ENCODE assay signal across 13 mouse cellular contexts in the genomic region with DNA sequence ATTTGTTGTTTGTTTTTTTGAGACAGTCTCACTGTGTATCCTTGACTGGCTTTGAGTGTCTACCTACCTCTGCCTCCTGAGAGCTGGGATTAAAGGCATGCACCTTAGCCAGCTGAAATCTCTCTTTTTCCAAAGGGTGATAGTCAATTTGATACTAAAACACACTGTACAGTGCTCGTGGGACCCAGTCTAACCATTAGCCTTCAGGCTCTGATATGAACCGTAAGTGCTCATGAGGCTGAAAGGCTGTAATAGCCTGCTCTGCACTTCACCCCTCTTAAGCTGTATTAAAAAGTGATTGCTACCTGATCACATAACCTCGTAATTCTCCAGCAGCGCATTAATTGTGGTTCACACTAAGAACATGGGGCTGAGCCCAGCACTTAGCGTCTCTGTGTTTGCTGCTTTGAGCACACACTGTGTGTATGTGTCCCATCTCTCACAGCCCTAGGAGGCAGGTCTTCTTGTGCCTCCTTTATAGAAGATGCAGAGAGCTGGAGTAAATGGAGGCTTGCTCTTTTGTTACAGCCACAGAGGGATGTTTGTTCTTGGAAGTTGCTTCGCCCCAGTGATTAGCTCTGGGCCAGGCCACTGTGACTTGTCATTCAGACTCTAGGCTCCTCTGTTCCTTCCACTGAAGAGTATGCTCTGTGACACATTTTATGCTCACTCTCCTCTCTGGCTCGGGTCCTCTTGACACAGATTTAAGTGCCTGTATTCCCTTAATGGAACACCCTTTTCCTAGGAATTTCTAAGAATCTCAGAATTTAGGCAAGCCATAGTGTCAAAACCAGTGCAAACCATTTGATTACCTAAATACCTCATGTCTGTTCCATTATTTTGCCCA. TPM values are rescaled to one million over a fixed set of nuclear protein-coding genes. Genes with fewer than 3 reads are reported as not detected.
A peak's percentile ranks its signal among the peaks of the same experiment; 100 is the strongest.
DNase-seq lines count a peak whose midpoint lies in the region; ATAC-seq and TF ChIP-seq lines count a peak whose summit lies in the region.
"Had no signal": no experiment of that assay in that cellular context is flagged by ENCODE, and none has a peak within 500 bp of the region (broad histone marks: within the 10 kb centered on the region; RNA-seq: fewer than 3 reads in every experiment).

No protein-coding gene starts in this region.

- no peak for TF ChIP-seq CTCF in intestine, postnatal 0 days (IDR thresholded peaks at IDR 0.05; ENCODE audit: low read depth)

- WGBS in kidney, embryonic 15.5 days = 60% methylated on average over 7 of the region's 7 CpGs
- 32% methylated on average over 7 of the region's 7 CpGs for WGBS in forebrain, embryonic 14.5 days
- 55% methylated on average over 7 of the region's 7 CpGs for WGBS in midbrain, embryonic 13.5 days
- 80% methylated on average over 7 of the region's 7 CpGs for WGBS in intestine, postnatal 0 days
- WGBS in liver, embryonic 12.5 days (ENCODE audit: insufficient replicate concordance) = 78% methylated on average over 7 of the region's 7 CpGs

- peak overlapping the region; percentile 54; the same call in 1 of the 2 replicates for H3K27ac ChIP-seq in kidney, embryonic 15.5 days
- H3K27ac ChIP-seq in forebrain, embryonic 14.5 days (ENCODE audit: low read depth, low read length) = no peak overlapping the region
- no peak overlapping the region for H3K27ac ChIP-seq in midbrain, embryonic 13.5 days
- no peak overlapping the region for H3K27ac ChIP-seq in intestine, postnatal 0 days (ENCODE audit: low read depth, low read length)
- no peak overlapping the region for H3K27ac ChIP-seq in liver, embryonic 12.5 days
- H3K27ac ChIP-seq: embryonic facial prominence, embryonic 15.5 days; kidney, postnatal 0 days; limb, embryonic 10.5 days had no signal

- ATAC-seq in kidney, embryonic 15.5 days (replicated peaks; ENCODE audit: low FRiP score) = peak; percentile 64; the same call in 1 of the 2 replicates
- no peak; the same call in 1 of the 2 replicates for ATAC-seq in forebrain, embryonic 14.5 days
- ATAC-seq in midbrain, embryonic 13.5 days = peak; percentile 83
- ATAC-seq in intestine, postnatal 0 days = no peak
- ATAC-seq in liver, embryonic 12.5 days = no peak

- no peak overlapping the region for H3K4me3 ChIP-seq in kidney, embryonic 15.5 days (replicated peaks)
- H3K4me3 ChIP-seq in forebrain, embryonic 14.5 days (ENCODE audit: low read depth, low read length) = no peak overlapping the region
- H3K4me3 ChIP-seq in midbrain, embryonic 13.5 days (replicated peaks) = no peak overlapping the region
- no peak overlapping the region for H3K4me3 ChIP-seq in intestine, postnatal 0 days (ENCODE audit: low read depth, low read length)
- no peak overlapping the region for H3K4me3 ChIP-seq in liver, embryonic 12.5 days
- H3K4me3 ChIP-seq: embryonic facial prominence, embryonic 15.5 days; limb, embryonic 10.5 days had no signal

- H3K9me3 ChIP-seq in kidney, embryonic 15.5 days (replicated peaks) = no peaks in the 10 kb centered on the region
- no peaks in the 10 kb centered on the region for H3K9me3 ChIP-seq in forebrain, embryonic 14.5 days (replicated peaks; ENCODE audit: control insufficient read depth, low read length)
- H3K9me3 ChIP-seq in midbrain, embryonic 13.5 days = no peaks in the 10 kb centered on the region
- no peaks in the 10 kb centered on the region for H3K9me3 ChIP-seq in intestine, postnatal 0 days (ENCODE audit: control insufficient read depth)
- H3K9me3 ChIP-seq in liver, embryonic 12.5 days (replicated peaks) = no peaks in the 10 kb centered on the region
- H3K9me3 ChIP-seq: embryonic facial prominence, embryonic 15.5 days; limb, embryonic 10.5 days had no signal

- H3K4me1 ChIP-seq in kidney, embryonic 15.5 days = peaks cover 13% of the 10 kb centered on the region
- H3K4me1 ChIP-seq in forebrain, embryonic 14.5 days (ENCODE audit: control insufficient read depth, insufficient read depth, low read length) = no peaks in the 10 kb centered on the region
- no peaks in the 10 kb centered on the region for H3K4me1 ChIP-seq in midbrain, embryonic 13.5 days (replicated peaks)
- H3K4me1 ChIP-seq in intestine, postnatal 0 days (replicated peaks; ENCODE audit: control insufficient read depth, insufficient read depth, low read length) = peaks cover 12% of the 10 kb centered on the region; the same call in 1 of the 2 replicates
- H3K4me1 ChIP-seq in liver, embryonic 12.5 days = peaks cover 35% of the 10 kb centered on the region
- H3K4me1 ChIP-seq: embryonic facial prominence, embryonic 15.5 days had no signal

- H3K36me3 ChIP-seq in kidney, embryonic 15.5 days = no peaks in the 10 kb centered on the region
- no peaks in the 10 kb centered on the region for H3K36me3 ChIP-seq in forebrain, embryonic 14.5 days (ENCODE audit: control insufficient read depth, insufficient read depth, low read length)
- no peaks in the 10 kb centered on the region for H3K36me3 ChIP-seq in midbrain, embryonic 13.5 days
- no peaks in the 10 kb centered on the region for H3K36me3 ChIP-seq in intestine, postnatal 0 days (ENCODE audit: control insufficient read depth, insufficient read depth)
- H3K36me3 ChIP-seq in liver, embryonic 12.5 days = no peaks in the 10 kb centered on the region
- H3K36me3 ChIP-seq: embryonic facial prominence, embryonic 15.5 days; limb, embryonic 10.5 days had no signal

- no peak overlapping the region for H3K9ac ChIP-seq in kidney, embryonic 15.5 days
- no peak overlapping the region for H3K9ac ChIP-seq in forebrain, embryonic 14.5 days (ENCODE audit: low read length)
- H3K9ac ChIP-seq in midbrain, embryonic 13.5 days (replicated peaks) = no peak overlapping the region
- no peak overlapping the region for H3K9ac ChIP-seq in intestine, postnatal 0 days (ENCODE audit: low read depth, low read length)
- H3K9ac ChIP-seq in liver, embryonic 12.5 days = no peak overlapping the region
- H3K9ac ChIP-seq: embryonic facial prominence, embryonic 15.5 days had no signal

- no peak overlapping the region for H3K4me2 ChIP-seq in kidney, embryonic 15.5 days
- no peak overlapping the region for H3K4me2 ChIP-seq in forebrain, embryonic 14.5 days (ENCODE audit: low read length)
- no peak overlapping the region for H3K4me2 ChIP-seq in midbrain, embryonic 13.5 days (replicated peaks)
- H3K4me2 ChIP-seq in intestine, postnatal 0 days (replicated peaks; ENCODE audit: low read depth) = no peak overlapping the region
- H3K4me2 ChIP-seq in liver, embryonic 12.5 days = no peak overlapping the region
- H3K4me2 ChIP-seq: embryonic facial prominence, embryonic 15.5 days had no signal

- no peaks in the 10 kb centered on the region for H3K27me3 ChIP-seq in kidney, embryonic 15.5 days
- no peaks in the 10 kb centered on the region for H3K27me3 ChIP-seq in forebrain, embryonic 14.5 days (replicated peaks; ENCODE audit: control insufficient read depth, insufficient read depth, low read length)
- H3K27me3 ChIP-seq in midbrain, embryonic 13.5 days = no peaks in the 10 kb centered on the region
- no peaks in the 10 kb centered on the region for H3K27me3 ChIP-seq in intestine, postnatal 0 days (replicated peaks; ENCODE audit: control insufficient read depth, insufficient read depth, low read length)
- H3K27me3 ChIP-seq in liver, embryonic 12.5 days (replicated peaks) = no peaks in the 10 kb centered on the region
- H3K27me3 ChIP-seq: embryonic facial prominence, embryonic 15.5 days had no signal

- DNase-seq in kidney, postnatal 10 days = no peak
- DNase-seq in brain, adult 2 months (ENCODE audit: low read depth, low spot score) = peak; percentile 15
- DNase-seq in forebrain, embryonic 14.5 days (ENCODE audit: low spot score) = peak; percentile 10
- no peak for DNase-seq in gastrocnemius, adult 18-20 months (ENCODE audit: low spot score)
- DNase-seq: cerebellum, postnatal 25 days; heart, postnatal 36 days had no signal

RNA-seq across cellular contexts. Expression of a gene that starts 26.7 kb away (rescaled TPM):
- 32.7 and 41.2 TPM in 2 replicates for polyA plus RNA-seq in kidney, embryonic 15.5 days (2015; fragmentation: Nextera tagmentation; extraction: Ambion mirVana)
- polyA plus RNA-seq in forebrain, embryonic 14.5 days (2014; fragmentation: Nextera tagmentation; extraction: Ambion mirVana) = 7.1 and 9.4 TPM in 2 replicates
- 18.6 and 21.1 TPM in 2 replicates for polyA plus RNA-seq in midbrain, embryonic 13.5 days (2015; fragmentation: Nextera tagmentation; extraction: Ambion mirVana)
- 68.1 and 74.0 TPM in 2 replicates for polyA plus RNA-seq in intestine, postnatal 0 days (2015; fragmentation: Nextera tagmentation; extraction: Ambion mirVana)
- polyA plus RNA-seq in liver, embryonic 12.5 days (2016; fragmentation: Nextera tagmentation; extraction: Ambion mirVana) = 88.3 and 96.9 TPM in 2 replicates
- total RNA-seq in gastrocnemius, adult 18-20 months (2021) = 10 to 100 TPM; 25.4 to 43.2 TPM

Comparison
In these comparisons a context has a peak if more than half of its experiments do, and no peak if none do; other contexts are left out.
1. ATAC-seq: peak in kidney, embryonic 15.5 days (single experiment) and midbrain, embryonic 13.5 days (single experiment); none in forebrain, embryonic 14.5 days (single experiment), intestine, postnatal 0 days (single experiment) and liver, embryonic 12.5 days (single experiment).
2. DNase-seq: peak in brain, adult 2 months (single experiment) and forebrain, embryonic 14.5 days (single experiment); none in kidney, postnatal 10 days (single experiment) and gastrocnemius, adult 18-20 months (single experiment).